Mouse (Mus musculus) neutrophil, adult 83 days (primary cell): ENCODE measurements around the gene Lsm14a. TPM values are rescaled to one million over a fixed set of nuclear protein-coding genes. Genes with fewer than 3 reads are reported as not detected.

Experiments used
- total RNA-seq, 2 experiments: library from RNA; stranded (reverse); gene quantifications; one replicate each; pipeline ENCODE4 v1.2.4; 2023

Gene Lsm14a
- total RNA-seq = 100 to 1,000 TPM; 119 to 128 TPM

DNA sequence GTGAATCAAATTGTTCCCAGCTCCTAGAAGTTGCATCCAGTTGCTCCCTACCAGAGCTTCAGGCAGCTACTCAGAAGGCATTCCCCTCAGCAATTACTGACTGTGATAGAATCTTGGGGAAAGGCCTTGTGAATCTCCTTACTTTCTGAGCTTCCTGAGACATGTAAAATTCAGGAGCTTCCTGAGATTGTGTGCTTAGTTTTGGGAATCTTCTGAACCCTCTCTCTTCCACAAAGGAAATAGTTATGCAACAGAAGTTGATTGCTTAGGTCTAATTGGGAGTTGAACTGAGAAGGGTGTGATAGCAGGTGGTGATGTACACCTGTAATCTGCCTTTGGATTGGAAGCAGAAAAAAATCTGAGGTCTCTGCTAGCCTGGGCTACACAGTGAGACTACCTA, at the start of gene Lsm14a:
Gene Lsm14a, minus strand, starts transcription at position 101 of the 400 bp plus-strand sequence.

DNA sequence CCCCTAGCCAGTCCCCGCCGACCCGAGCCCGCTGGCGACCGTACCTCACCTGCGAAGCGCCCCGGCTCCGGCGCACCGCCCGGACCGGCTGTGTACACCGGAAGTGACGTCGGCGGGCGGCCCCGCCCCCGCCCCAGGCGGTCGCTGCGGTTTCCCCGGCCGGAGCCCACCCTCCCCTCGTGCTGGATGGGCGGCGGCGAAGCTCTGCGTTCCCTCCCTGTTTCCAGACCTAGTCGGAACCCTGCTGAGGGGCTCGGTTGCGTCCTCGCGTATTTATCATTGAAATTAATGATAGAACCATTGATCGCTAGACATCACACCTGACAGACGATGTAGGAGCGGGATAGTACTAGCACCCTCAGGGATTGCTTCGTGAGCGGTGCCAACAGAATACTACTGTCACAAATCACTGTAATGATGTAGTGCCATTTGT, 79.7 kb downstream of the Lsm14a start, which contains the start of gene 4931406P16Rik:
Gene 4931406P16Rik, minus strand, starts transcription at position 109 of the 433 bp plus-strand sequence.

Other genes starting within 250 kb of the Lsm14a start
- 10 to 100 TPM; 67.6 to 70.9 TPM for gene Uba2, start 223.7 kb downstream of the Lsm14a start, total RNA-seq
- 10 to 100 TPM; 13.6 to 17.8 TPM for gene Pdcd2l, start 196.7 kb downstream of the Lsm14a start, total RNA-seq
- 100 to 1,000 TPM; 719 to 822 TPM for gene Gpi1, start 163.0 kb downstream of the Lsm14a start, total RNA-seq
- not detected for gene Gm6096, start 142.3 kb downstream of the Lsm14a start, total RNA-seq
- 10 to 100 TPM; 16.1 to 17.6 TPM for gene 4931406P16Rik, start 79.8 kb downstream of the Lsm14a start, total RNA-seq